Mouse (Mus musculus) heart, embryonic 10.5 days (tissue): ENCODE measurements at regions not wholly inside any gene's neighbourhood (a gene's known extent, or its start where the extent isn't known, plus 50 kb on each side); places are given as distances from the start of the nearest gene placed in this dataset.
"Not testable (repeated sequence)": the region's sequence is repeated elsewhere in the genome, so short reads cannot be mapped to it uniquely, and the experiment has no call there.

Experiments used
- DNase-seq: peaks from one replicate; pipeline ENCODE4 v3.0.0-alpha.2; 2017; ENCODE audit warnings: low spot score
- H3K27ac ChIP-seq: fragments of 300-500 bp; sonication (generic); 2 replicates; pipeline ENCODE4 v1.5.1; 2016; ENCODE audit warnings: mild to moderate bottlenecking
- H3K27me3 ChIP-seq: fragments of 300-500 bp; sonication (generic); 2 replicates; pipeline ENCODE4 v1.6.1; 2016; ENCODE audit warnings: mild to moderate bottlenecking; ENCODE audit not compliant: poor library complexity, insufficient read depth, severe bottlenecking
- H3K36me3 ChIP-seq: fragments of 300-500 bp; sonication (generic); 2 replicates; pipeline ENCODE4 v1.6.1; 2016; ENCODE audit warnings: mild to moderate bottlenecking, moderate library complexity
- H3K4me1 ChIP-seq: fragments of 300-500 bp; sonication (generic); 2 replicates; pipeline ENCODE4 v1.6.1; 2016; ENCODE audit warnings: mild to moderate bottlenecking
- H3K4me3 ChIP-seq: fragments of 300-500 bp; sonication (generic); 2 replicates; pipeline ENCODE4 v1.5.1; 2016; ENCODE audit warnings: mild to moderate bottlenecking, moderate library complexity
- H3K9me3 ChIP-seq: fragments of 300-500 bp; sonication (generic); 2 replicates; pipeline ENCODE4 v1.6.1; 2016; ENCODE audit warnings: mild to moderate bottlenecking, moderate library complexity
- WGBS: fragments of 180-500 bp; shearing (Covaris S2); methylation state at CpG from one replicate; pipeline ENCODE4 v1.1.7; 2016; 5-methylcytosine and 5-hydroxymethylcytosine counted together

GRCm38 (mm10) chrX:50616920-50617319, 188.6 kb upstream of the Olfr1324 start:
- WGBS: 60% methylated on average over 8 of the region's 8 CpGs
- H3K27me3 ChIP-seq, DNase-seq, H3K4me3 ChIP-seq, H3K9me3 ChIP-seq, H3K4me1 ChIP-seq, H3K27ac ChIP-seq: not testable (repeated sequence)
- peaks cover 40% of the 10 kb centered on the region for H3K36me3 ChIP-seq

DNA sequence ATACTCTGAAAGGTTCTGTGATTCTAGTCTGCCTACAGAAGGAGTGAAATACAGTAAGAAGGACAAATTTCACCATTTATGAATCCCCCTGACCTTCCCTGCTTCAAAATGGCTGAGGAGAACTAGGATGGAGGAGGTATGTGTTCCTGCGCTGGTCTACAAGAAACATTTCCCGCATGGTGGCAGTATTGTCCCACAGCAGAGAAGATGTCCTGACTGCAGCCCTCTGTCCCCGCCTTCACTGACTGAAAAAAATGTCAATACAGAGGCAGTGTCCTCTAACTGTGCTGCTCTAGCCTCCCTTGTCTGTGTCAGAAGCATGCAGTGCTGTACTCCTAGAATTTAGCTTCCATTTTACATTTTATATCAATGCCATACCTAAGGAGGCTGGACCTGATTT, 186.6 kb upstream of the Olfr1324 start:
- WGBS: 61% methylated on average over 3 of the region's 3 CpGs
- not testable (repeated sequence) for H3K27ac ChIP-seq, H3K9me3 ChIP-seq, DNase-seq, H3K4me3 ChIP-seq, H3K4me1 ChIP-seq, H3K27me3 ChIP-seq
- peaks cover 49% of the 10 kb centered on the region for H3K36me3 ChIP-seq

GRCm38 (mm10) chrX:50614367-50614766, 186.1 kb upstream of the Olfr1324 start:
- not testable (repeated sequence) for H3K27me3 ChIP-seq, H3K27ac ChIP-seq, H3K4me3 ChIP-seq, DNase-seq, H3K9me3 ChIP-seq, H3K4me1 ChIP-seq
- WGBS: 56% methylated on average over 6 of the region's 6 CpGs
- peaks cover 49% of the 10 kb centered on the region for H3K36me3 ChIP-seq

DNA sequence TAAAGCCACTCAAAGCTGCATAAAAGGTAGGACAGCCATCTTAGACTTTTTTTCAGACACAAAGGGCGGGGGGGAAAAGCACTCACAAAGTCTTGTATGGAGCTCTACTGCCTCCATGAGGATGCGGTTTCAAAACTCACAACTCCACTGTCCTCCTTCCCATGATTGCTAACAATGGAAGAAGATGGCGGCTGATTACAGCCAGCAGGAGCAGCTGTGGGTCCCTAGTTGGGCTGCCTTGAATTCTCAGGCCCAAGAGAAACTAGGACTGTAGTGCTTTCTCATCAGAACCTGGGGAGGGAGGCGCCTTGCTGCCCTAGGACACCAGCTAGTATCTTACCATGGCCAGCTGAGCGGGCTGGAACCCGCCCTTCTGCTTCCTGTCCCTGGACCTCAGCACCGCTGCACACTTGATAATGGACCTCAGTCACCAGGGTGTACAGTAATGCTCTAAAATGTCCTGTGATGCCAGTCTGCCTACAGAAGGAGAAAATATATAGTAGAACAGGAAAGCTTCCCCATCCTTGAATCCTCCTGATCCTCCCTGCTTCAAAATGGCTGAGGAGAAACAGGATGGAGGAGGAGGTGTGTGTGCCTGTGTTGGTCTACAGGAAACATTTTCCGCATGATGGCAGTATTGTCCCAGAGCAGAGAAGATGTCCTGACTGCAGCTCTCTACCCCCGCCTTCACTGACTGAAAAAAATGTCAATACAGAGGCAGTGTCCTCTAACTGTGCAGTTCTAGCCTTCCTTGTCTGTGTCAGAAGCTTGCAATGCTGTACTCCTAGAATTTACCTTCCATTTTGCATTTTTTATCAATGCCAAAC, 183.7 kb upstream of the Olfr1324 start:
- Histone ChIP-seq H3K27ac (peak overlapping the region; percentile 79; the same call in 1 of the 2 replicates), H3K27me3 (no peaks in the 10 kb centered on the region), H3K9me3 (no peaks in the 10 kb centered on the region), H3K36me3 (peaks cover 36% of the 10 kb centered on the region; the same call in 1 of the 2 replicates), H3K4me3 (peak overlapping the region; percentile 29; the same call in 1 of the 2 replicates), H3K4me1 (no peaks in the 10 kb centered on the region)
- WGBS: 60% methylated on average over 9 of the region's 9 CpGs
- no peak for DNase-seq

GRCm38 (mm10) chrX:50608141-50608540, 179.8 kb upstream of the Olfr1324 start:
- not testable (repeated sequence) for H3K4me3 ChIP-seq, DNase-seq, H3K9me3 ChIP-seq, H3K27me3 ChIP-seq, H3K27ac ChIP-seq, H3K4me1 ChIP-seq
- 83% methylated on average over 6 of the region's 6 CpGs for WGBS
- H3K36me3 ChIP-seq: peaks cover 39% of the 10 kb centered on the region; the same call in 1 of the 2 replicates

DNA sequence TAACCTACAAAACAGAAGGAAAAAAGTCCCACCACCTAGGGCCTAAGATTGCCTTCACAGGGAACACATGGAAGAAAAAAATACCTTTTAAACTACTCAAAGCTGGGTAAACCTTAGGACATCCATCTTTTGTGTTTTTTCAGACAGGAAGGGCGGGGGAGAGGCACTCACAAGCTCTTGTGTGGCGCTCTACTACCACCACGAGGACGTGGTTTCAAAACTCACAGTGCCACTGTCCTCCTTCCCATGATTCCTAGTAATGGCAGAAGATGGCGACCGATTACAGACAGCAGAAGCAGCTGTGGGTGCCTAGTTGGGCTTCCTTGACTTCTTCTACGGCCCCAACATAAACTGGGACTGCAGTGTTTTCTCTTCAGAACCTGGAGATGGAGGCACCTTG, 179.3 kb upstream of the Olfr1324 start:
- no peak for DNase-seq
- 64% methylated on average over 7 of the region's 7 CpGs for WGBS
- Histone ChIP-seq H3K4me3 (no peak overlapping the region), H3K27ac (no peak overlapping the region), H3K36me3 (peaks cover 40% of the 10 kb centered on the region; the same call in 1 of the 2 replicates), H3K4me1 (no peaks in the 10 kb centered on the region), H3K27me3 (no peaks in the 10 kb centered on the region), H3K9me3 (no peaks in the 10 kb centered on the region)

- peaks cover 29% of the 10 kb centered on the region; the same call in 1 of the 2 replicates for H3K36me3 ChIP-seq
- H3K9me3 ChIP-seq, H3K27ac ChIP-seq, H3K4me1 ChIP-seq, DNase-seq, H3K4me3 ChIP-seq, H3K27me3 ChIP-seq: not testable (repeated sequence)
- 64% methylated on average over 2 of the region's 2 CpGs for WGBS
Measured at GRCm38 (mm10) chrX:50605517-50605916, 177.2 kb upstream of the Olfr1324 start.

- DNase-seq, H3K27me3 ChIP-seq, H3K9me3 ChIP-seq, H3K4me3 ChIP-seq, H3K27ac ChIP-seq, H3K4me1 ChIP-seq: not testable (repeated sequence)
- WGBS: 65% methylated on average over 4 of the region's 4 CpGs
- H3K36me3 ChIP-seq: peaks cover 30% of the 10 kb centered on the region; the same call in 1 of the 2 replicates
Measured at GRCm38 (mm10) chrX:50604995-50605394, 176.7 kb upstream of the Olfr1324 start.

DNA sequence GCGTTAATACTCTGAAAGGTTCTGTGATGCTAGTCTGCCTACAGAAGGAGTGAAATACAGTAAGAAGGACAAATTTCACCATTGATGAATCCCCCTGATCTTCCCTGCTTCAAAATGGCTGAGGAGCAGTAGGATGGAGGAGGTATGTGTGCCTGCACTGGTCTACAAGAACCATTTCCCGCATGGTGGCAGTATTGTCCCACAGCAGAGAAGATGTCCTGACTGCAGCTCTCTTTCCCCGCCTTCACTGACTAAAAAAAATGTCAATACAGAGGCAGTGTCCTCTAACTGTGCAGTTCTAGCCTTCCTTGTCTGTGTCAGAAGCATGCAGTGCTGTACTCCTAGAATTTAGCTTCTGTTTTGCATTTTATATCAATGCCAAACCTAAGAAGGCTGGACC, 174.6 kb upstream of the Olfr1324 start:
- H3K9me3 ChIP-seq, H3K4me1 ChIP-seq, H3K27ac ChIP-seq, DNase-seq, H3K27me3 ChIP-seq: not testable (repeated sequence)
- peak overlapping the region; percentile 35; the same call in 1 of the 2 replicates for H3K4me3 ChIP-seq
- peaks cover 45% of the 10 kb centered on the region for H3K36me3 ChIP-seq
- 53% methylated on average over 3 of the region's 3 CpGs for WGBS

DNA sequence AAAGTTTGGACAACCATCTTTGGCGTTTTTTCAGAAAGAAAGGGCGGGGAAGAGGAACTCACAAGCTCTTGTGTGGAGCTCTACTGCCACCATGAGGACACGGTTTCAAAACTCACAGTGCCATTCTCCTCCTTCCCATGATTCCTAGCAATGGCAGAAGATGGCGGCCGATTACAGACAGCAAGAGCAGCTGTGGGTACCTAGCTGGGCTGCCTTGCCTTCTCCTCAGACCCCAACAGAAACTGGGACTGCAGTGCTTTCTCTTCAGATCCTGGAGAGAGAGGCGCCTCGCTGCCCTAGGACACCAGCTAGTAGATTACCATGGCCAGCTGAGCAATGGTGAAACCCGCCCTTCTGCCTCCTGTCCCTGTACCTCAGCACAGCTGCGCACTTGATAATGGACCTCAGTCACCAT, 174.2 kb upstream of the Olfr1324 start:
- H3K27ac ChIP-seq, H3K4me1 ChIP-seq, DNase-seq, H3K27me3 ChIP-seq, H3K9me3 ChIP-seq: not testable (repeated sequence)
- 67% methylated on average over 9 of the region's 9 CpGs for WGBS
- peaks cover 47% of the 10 kb centered on the region for H3K36me3 ChIP-seq
- H3K4me3 ChIP-seq: peak overlapping the region; percentile 35; the same call in 1 of the 2 replicates

DNA sequence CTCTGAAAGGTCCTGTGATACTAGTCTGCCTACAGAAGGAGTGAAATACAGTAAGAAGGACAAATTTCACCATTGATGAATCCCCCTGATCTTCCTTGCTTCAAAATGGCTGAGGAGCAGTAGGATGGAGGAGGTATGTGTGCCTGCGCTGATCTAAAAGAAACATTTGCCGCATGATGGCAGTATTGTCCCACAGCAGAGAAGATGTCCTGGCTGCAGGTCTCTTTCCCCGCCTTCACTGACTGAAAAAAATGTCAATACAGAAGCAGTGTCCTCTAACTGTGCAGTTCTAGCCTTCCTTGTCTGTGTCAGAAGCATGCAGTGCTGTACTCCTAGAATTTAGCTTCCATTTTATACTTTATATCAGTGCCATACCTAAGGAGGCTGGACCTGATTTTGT, 172.0 kb upstream of the Olfr1324 start:
- DNase-seq, H3K27me3 ChIP-seq, H3K27ac ChIP-seq, H3K9me3 ChIP-seq, H3K4me1 ChIP-seq: not testable (repeated sequence)
- peaks cover 46% of the 10 kb centered on the region for H3K36me3 ChIP-seq
- peak overlapping the region; percentile 24; the same call in 1 of the 2 replicates for H3K4me3 ChIP-seq
- 72% methylated on average over 3 of the region's 3 CpGs for WGBS

DNA sequence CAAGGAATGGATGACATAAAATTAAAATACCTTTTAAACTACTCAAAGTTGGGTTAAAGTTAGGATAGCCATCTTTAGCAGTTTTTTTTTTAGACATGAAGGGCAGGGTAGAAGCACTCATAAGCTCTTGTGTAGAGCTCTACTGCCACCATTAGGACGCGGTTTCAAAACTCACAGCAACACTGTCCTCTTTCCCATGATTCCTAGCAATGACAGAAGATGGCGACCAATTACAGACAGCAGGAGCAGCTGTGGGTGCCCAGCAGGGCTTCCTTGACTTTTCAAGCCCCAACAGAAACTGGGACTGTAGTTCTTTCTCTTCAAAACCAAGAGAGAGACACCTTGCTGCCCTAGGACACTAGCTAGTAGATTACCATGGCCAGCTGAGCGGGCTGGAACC, 171.5 kb upstream of the Olfr1324 start:
- no peak for DNase-seq
- peak overlapping the region; percentile 24; the same call in 1 of the 2 replicates for H3K4me3 ChIP-seq
- H3K27me3 ChIP-seq: no peaks in the 10 kb centered on the region
- H3K9me3 ChIP-seq: no peaks in the 10 kb centered on the region
- WGBS: 52% methylated on average over 4 of the region's 4 CpGs
- no peak overlapping the region; the same call in 1 of the 2 replicates for H3K27ac ChIP-seq
- H3K4me1 ChIP-seq: no peaks in the 10 kb centered on the region
- peaks cover 47% of the 10 kb centered on the region for H3K36me3 ChIP-seq

DNA sequence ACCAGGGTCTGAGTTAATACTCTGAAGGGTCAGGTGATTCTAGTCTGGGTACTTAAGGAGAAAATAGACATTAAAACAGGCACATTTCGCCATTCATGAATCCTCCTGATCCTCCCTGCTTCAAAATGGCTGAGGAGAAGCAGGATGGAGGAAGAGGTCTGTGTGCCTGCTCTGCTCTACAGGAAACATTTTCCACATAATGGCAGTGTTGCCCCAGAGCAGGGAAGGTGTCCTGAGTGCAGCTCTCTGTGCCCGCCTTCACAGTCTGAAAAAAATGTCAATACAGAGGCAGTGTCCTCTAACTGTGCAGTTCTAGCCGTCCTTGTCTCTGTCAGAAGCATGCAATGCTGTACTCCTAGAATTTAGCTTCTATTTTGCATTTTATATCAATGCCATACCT, 169.3 kb upstream of the Olfr1324 start:
- not testable (repeated sequence) for H3K9me3 ChIP-seq, H3K27me3 ChIP-seq, H3K4me1 ChIP-seq, DNase-seq, H3K27ac ChIP-seq
- peak overlapping the region; percentile 27; the same call in 1 of the 2 replicates for H3K4me3 ChIP-seq
- peaks cover 51% of the 10 kb centered on the region for H3K36me3 ChIP-seq
- WGBS: 67% methylated on average over 3 of the region's 3 CpGs
